Mouse (Mus musculus) right cerebral cortex, postnatal 4 days (tissue): ENCODE results near the gene Pafah1b2.

Experiments
- DNase-seq: peaks from one replicate; pipeline ENCODE4 v3.0.0-alpha.2; 2022

Gene Pafah1b2

DNA sequence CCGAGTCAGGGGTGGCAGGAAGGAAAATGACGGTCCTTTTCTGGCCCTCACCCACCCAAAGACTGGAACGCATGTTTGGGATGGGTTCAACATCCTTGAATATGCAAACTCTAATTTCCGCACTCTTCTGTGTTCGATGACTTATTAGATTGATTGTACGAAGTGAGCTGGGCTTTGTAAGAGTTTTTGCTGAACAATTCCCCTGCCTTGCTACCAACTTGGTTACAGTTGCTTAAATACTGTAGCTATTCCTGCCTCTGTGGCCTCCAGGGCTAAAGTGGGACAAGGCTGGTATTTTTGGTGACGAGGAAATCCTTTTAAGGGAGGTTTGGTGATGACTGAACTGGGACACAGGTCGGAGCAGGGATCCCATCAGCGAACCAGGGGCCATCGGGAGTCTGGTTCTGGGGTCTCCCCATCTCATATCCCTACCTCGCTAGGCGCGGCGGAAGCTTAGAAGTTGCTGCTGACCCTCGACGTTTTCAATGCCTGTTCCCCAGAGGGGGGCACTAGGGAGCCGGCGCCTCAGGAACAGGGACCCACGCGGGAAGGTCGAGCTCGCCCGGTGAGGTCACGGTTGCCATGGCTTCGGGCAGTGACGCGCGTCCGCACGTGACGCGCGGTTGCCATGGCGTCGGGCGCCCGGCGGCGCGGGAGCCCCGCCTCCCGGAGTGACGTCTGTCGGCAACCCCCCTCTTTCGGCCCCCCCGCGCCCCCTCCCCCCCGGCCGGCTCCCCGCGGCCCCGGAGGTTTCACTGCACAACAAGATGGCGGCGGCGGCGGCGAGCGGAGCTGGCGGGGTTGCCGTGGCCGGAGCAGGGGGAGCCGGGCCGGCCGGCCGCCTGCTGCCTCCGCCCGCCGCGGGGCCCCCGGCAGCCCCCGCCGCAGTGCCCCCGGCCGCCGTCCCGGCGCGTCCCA is at the start of gene Pafah1b2, which contains the start of gene Sik3:
Gene Pafah1b2, minus strand, starts transcription at position 600 of the 918 bp plus-strand sequence.
Gene Sik3, plus strand, starts transcription at position 730 of the 918 bp plus-strand sequence.
- peak; percentile 93 for DNase-seq

DNA sequence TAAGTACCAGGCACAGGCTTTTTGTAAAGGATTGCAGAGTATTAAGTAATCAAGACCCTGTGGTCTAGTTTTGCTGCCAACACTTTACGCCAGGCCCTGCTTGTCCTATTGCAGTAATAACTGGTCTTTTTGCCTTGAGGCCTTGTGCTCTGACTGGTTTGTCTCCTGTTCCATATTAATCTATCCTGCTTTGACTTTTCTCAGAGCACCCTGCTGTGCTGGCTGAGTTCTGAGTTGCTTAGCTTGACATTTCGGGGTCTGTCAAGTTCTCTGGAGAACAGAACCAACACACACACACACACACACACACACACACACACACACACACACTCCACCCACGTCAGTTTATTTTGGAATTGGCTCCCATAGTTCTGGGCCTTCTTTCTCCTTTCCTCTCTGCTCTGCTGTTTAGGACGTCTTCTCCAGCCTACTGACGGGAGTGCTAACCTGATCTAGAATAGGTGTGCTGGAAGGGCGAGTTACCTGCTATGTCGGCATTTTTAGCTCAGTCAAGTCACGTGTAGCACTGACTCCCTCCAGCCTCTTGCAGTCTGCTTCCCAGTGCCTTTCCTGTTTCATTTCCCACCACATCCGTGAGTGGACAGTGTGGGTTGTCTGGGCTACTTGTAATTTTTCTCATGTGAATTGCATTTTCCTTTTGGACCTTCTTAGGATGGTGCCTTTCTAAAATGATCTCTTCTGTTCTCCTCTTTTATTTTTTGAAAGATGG is 49.4 kb upstream of the Pafah1b2 start:
- DNase-seq = no peak

DNA sequence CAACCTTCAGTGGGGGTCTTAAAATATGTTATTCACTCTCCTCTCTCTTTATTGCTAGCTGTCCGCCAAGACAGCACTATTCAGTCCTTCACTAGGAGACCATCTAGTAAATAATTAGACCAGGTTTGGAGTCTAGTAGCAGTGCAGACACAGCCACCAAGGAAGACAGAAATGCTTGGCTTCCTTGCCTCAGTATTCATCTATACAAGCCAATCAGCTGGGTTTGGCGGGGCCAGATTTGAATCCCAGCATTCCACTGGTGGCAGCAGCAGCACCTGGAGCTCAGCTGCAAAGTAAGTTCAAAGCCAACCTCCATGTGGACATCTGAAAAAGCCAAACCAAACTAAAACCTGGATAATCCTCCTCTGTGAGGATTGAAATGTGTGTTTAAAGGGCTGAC is 47.8 kb upstream of the Pafah1b2 start:
- no peak for DNase-seq

DNA sequence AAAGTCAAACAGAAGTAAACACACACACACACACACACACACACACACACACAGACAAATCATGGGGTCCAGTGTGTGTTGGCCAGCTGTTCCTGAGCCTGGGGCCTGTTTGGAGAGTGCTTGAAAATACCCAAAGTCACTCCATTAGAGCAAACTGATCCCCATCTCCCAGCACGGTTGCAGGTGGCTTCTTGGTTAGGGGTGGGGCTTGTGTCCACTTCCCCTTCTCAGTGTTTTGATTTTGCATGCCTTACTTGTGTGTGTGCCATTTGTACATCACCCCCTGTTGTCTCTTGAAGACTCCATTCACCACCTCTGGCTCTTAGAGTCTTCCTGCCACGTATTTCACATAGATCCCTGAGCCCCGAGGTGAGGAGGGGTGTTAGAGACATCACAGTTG is 45.6 kb upstream of the Pafah1b2 start:
- no peak for DNase-seq

DNA sequence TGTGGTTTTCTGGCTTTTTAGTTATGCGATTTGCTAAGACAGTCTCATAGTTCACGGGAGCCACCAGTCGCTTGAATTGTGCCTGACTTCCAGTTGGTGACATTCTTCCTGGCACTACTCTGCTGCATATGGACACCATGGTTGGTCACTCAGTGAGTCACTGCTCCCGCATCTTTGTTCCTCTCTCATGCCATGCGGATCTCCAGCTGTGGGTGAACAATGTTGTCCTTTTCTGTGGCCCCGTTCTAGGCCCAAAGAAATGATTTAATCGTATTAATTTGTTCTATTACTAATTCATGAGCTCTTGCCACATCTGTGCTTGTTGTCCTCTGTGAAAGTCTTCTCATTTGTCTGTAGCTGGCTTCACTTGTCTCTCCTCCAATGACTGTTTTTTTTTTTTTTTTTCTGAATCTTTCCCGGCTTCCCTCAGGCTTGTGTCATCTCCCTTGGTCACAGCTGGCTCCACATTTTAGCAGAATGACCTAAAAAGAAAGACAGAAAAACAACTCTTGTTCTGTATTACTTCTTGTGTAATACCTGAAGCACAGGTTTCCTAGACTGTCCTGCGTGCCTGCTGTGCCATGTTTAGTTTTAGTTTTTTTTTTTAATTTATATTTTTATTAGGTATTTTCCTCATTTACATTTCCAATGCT is 40.6 kb upstream of the Pafah1b2 start:
- DNase-seq = no peak

DNA sequence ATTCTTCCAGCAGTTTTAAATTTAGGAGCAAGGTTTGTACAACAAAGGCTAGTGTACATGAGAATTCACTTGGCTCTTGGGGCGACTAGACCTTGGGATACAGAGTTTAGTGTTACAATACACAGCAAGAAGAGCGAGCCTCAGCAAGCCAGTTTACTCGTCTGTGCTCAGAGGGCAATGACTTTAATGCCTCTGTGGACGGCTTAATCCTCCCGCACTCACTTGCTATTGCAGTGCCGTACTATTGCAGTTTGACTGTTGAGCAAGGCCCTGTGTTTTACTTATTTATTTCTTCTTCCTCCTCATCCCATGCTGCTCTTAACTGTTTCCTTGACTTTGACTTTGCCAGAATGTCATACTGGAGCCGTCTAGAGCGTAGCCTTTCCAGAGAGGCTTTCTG is 37.7 kb upstream of the Pafah1b2 start:
- no peak for DNase-seq

DNA sequence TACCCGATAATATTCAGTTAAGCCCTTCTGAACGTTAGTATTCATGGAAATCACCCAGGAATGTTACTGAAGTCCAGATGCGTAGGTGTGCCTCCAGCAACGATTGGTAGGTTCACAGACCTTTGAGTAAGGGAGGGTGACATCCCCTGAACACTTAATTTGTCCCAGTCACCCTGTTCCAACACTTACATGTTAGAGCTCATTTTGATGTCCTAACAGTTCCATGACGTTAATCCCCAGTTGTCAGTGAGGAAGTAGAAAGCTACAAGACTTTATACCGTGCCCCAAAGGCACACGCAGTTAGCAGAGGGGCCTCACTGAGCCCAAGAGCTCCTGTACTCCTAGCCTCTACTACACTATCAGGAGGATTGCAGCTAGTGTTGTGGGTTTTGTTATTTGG is 37.0 kb upstream of the Pafah1b2 start:
- DNase-seq = no peak

DNA sequence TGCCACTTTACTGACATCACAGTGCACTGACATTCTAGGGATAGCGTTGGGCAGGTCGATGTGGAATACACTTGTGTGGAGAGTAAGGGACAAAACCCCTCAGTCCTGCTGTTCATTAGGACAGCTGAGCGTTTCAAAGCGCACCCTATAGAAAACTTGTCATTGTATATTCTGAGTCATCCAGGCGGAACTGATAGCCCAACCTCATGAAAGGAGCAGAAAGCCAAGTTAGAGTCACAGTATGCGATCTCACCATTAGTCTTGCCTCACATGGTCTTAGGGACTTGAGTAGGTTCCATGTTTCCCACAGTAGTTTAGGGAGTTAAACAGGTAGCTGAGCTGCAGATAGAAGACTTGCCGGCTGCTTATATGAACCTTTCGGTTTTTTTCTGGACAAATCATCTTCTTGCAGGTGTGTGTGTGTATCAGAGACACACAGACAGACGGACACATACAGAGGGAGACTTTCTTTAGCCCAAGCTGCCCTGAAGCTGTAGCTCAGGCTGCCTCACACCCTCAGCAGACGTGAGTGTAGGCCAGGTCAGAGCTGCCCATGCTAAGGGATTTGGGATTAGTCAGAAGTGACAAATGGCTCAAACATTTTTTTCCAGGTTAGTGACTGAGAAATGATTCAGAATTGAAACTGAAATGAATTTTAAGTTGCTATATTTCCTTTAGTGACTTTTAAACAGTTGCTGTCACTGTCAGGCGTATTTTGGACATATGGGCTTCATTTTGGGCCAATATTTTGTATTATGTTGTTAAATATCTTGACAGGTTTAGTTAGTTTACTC is 34.4 kb upstream of the Pafah1b2 start:
- DNase-seq = no peak

DNA sequence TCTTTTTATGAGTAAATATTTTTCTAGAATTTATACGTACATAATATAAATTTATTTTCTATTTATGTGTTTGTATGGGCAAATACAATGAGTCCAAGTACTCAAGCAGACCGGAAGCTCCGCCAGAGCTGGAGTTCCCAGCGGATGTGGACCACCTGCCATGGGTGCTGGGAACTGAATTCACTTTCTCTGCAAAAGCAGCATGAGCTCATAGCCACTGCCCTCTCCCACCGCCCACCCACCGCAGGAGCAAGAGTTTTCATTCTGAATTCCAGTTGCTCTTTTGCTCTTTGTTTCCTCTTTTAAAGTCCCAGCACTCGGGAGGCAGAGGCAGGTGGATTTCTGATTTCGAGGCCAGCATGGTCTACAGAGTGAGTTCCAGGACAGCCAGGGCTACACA is 31.1 kb upstream of the Pafah1b2 start:
- no peak for DNase-seq

DNA sequence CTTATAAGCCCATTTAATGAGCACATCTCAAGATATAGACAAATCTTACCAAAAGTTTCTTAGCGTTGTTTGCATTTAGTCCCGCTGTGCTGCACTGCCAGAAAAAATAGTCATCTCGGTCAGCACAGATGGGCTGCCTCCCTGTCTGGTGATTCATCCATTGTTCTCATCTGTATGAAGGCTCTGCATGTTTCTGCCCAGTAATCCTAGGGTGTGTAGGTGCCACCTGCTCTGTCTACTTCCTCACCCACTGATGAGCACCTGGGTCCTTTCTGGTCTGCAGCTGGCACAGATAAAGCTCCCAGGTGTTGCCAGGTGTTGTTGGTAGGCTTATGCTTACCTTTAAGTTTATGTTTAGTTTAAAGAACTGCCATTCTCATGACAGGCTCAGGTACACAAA is 29.9 kb upstream of the Pafah1b2 start:
- no peak for DNase-seq

DNA sequence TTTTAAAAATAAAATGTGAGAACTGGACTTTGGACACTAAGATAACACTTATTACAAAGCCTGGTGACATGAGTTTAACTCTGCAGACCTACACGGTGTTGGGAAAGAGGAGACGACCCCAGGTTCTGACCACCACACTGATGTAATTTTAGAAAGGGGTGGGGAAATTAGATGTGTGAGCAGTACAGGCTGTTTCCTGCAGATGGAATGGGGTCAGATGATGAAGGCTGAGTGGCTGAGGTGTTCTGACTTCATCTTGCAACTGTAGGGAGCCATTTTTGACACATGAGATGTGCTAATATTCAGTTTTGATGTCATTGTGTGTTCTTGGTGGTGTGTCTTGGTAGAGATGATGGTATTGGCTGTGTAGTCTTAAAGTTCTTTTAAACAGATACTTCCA is 28.7 kb upstream of the Pafah1b2 start:
- no peak for DNase-seq

DNA sequence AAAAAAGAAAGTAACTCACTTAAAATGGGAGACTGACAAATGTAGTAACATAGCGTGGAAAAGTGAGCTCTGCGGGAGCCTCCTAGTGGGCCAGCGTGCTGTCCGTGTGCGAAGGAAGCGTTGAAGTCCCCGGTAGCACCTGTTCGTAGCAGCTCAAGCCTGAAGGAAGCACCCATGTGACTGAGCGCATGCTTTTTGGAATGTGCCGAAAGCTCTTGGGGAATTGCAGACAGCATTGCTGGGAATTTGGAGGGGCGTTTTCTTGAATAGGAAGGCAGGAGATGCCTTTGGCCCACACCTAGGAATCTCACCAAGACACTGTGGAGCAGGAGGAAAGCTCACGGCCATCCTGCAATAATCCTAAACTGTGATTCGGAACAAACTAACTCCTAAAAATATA is 26.3 kb upstream of the Pafah1b2 start:
- DNase-seq = no peak

DNA sequence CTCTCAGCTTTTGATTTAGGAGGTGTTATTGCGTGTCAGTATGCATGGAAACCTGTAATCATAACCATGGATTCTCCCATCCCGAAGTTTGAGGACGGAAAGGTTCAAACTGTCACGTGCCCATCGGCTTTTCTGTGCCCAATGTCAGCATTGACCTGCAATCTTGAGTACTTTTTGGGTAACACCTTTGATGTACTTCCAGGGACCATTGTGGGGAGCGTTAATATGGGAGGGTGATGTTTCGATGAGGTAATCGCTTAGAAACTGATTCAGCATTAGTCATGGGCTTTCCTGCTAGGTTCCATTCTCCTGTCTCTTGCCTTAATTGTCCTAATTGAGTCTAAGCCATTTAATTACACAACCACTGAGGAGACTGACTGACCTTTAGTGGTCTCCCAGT is 24.4 kb upstream of the Pafah1b2 start:
- no peak for DNase-seq

DNA sequence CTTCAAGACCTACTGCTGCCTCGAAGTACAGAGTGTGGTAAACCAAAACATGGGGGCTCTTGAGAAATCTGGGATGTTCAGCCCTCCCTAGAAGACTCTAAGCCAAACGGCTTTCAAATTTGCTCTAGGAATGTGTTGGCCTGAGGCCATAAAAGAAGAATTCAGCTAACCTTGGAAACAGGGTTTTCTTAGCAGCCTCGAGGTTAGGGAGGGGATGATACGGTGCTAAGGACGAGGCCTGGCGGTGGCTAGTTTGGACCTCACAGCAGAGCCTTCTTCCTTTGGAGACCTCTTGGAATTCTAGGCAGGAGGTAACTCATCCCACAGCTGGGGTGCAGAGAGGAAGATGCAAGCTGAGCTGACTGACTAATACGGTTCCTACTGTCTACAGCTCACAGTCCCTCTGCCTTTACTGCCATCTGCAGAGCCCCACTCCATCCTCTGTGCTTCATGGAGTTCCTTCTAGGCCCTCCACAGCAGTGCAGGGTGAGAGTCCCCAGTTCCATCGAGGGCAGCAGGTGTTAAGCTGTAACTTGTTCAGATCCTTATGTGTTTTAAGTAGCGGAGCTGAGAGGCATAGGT is 22.9 kb upstream of the Pafah1b2 start:
- no peak for DNase-seq

DNA sequence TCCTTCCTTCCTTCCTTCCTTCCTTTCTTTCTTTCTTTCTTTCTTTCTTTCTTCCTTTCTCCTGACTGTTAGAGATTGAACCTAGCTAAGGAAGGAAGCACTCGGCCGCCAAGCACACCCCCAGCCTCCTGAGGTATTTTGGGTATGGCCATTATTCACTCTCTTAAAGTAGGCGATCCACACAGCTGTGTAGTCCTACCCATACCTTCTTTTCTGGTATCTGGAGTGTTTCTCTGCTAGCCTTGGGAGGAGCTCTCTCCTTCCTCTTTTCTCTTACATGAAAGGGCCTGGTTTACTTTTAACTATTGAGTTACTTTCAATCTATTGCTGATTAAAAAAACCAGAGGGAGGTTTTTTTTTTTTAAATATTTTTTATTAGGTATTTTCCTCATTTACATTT is 21.4 kb upstream of the Pafah1b2 start:
- DNase-seq = no peak

DNA sequence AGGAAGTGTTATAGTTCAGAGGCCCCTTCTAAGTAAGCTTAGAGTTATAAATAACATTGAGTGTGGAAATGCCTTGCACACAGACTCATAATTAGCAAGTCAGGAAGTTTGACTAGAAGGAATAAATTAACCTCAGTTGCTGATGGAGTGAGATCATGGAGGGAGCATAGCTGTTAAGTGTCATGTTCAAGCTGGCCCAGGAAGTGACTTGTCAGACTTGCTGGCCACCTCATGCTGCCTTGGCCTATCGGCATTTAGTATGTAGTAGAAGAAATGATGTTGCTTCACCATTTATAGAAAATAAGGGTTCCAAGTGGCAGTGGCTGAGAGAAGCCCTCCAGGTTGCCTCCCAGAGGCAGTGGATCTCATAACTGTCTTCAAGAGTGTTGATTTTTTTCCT is 20.6 kb upstream of the Pafah1b2 start:
- no peak for DNase-seq

DNA sequence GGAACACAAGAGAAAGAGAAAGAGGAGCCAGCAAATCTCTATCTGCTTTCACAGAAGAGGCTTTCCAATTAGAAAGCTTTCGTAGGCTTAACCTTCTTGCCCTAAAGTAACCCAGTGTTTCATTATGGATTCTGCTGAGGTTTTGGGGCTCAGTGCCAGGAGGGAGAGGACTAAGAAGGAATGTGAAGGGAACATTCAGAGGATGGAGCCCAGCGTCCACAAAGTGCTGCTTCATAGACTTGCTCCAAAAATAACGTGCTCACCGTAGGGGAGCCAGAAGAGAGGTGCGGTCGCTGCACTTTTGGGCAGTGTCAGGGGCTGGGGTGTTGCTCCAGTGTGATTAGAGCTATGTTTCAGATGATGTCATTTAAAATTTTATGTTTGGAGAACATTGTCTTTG is 19.7 kb upstream of the Pafah1b2 start:
- peak; percentile 44 for DNase-seq

DNA sequence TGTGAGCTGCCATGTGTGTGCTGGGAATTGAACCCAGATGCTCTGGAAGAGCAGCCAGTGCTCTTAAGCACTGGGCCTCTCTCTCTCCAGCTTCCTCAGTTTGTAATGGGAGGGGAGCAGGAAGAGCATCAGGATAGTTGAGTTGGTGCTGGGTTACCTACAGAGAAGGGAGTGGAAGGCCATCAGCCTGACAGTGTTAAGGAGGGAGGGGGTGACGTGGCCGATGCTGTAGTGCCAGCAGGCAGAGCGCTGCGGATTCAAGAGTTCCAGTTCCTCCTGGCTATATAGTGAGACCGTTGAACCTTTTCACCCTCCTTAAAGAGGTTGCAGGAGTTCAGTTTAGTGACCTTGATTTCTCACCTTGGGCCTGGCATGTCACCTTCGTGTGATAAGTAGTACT is 18.5 kb upstream of the Pafah1b2 start:
- no peak for DNase-seq

DNA sequence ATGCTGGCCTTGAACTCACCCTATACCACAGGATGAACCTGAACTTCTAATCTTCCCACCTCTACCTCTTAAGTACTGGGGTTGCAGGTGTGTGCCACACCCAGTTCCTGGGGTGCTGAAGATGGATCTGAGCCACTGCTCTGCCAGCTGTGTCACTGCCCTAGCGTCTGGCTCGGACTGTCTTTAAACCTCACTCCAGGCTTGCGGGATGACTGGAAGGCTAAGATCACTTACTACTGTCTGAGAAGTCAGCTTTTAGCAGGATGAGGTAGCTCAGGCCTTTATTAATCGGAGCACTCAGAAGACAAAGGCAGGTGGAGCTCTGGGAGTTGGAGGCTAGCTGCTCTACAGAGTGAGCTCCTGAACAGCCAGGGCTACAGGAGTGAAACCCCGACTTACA is 17.7 kb upstream of the Pafah1b2 start:
- DNase-seq = no peak

DNA sequence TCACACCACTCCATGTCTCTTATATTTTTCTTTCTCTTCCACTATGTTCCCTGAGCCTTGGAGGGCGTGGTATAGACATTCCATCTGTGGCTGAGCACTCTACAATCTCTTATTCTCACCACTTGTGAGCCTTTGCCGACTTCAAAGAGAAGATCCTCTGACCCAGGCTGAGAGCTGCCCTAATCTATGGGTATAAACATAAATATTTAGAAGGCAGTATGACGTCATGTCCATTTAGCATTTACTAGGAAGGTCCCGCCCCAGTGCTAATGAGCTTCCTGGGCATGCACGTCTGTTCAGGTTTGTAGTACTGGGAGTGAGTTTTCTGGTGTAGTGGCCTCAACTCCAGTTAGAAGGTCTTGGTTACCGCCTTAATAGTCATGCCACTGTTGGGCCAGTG is 17.0 kb upstream of the Pafah1b2 start:
- no peak for DNase-seq

DNA sequence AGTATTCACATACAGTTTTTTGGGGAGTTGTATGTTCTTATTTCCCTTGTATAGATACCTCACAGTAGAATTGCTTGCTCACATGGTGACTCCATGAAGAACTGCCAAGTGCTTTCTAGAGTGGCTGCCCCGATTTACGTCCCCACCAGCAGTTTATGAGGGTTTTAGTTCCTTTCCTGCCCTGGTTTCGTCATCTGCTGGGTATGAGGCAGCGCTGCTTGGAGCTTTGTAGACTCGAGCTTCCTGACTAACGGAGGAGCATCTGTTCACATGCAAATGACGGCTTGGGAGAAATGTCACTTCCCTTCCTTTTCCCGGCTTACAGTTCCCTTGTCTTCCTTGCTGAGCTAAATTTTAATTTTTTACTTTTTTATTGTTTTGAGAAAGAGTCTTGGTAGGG is 15.5 kb upstream of the Pafah1b2 start:
- no peak for DNase-seq

DNA sequence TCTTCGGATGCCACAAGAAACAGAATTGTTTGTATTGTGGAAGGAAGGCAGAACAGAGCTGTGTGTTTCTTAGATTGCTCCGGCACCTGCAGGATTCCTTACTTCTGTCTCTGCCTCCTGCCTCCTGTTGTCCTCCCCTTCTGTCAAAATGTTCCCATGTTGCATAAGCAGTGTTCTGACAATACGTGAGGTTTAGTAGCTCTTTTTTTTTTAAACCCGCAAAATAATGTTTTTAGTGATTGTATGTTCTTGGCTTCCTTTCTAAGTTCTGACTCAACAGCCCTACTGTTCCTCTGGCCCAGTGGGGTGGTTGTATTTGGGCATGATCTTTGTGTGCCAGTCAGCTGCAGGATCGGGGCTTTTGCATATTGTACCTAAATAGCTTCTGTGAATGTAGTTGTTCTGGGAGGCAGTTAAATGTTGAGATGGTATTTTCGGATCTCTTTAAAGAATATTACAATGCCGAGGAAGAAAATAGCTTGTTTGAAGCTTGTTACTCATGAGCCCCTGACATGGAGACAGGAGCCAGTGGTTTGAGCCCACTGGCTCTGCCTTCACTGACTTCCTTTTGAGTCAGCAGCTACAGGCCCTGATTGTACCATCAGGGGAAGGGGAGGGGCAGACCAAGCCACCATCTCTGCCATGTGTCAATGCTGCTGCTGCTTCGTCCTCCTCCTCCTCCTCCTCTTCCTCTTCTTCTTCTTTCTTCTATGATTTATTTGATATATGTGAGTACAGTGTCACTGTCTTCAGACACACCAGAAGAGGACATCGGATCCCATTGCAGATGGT is 13.8 kb upstream of the Pafah1b2 start:
- DNase-seq = no peak
